Mouse (Mus musculus): ENCODE results near the gene Pofut2. TPM values are rescaled to one million over a fixed set of nuclear protein-coding genes. Genes with fewer than 3 reads are reported as not detected.
A peak's percentile ranks its signal among the peaks of the same experiment; 100 is the strongest.

Gene Pofut2
- polyA plus RNA-seq, 1 experiment from 2014 or later, result 59.2 TPM

DNA sequence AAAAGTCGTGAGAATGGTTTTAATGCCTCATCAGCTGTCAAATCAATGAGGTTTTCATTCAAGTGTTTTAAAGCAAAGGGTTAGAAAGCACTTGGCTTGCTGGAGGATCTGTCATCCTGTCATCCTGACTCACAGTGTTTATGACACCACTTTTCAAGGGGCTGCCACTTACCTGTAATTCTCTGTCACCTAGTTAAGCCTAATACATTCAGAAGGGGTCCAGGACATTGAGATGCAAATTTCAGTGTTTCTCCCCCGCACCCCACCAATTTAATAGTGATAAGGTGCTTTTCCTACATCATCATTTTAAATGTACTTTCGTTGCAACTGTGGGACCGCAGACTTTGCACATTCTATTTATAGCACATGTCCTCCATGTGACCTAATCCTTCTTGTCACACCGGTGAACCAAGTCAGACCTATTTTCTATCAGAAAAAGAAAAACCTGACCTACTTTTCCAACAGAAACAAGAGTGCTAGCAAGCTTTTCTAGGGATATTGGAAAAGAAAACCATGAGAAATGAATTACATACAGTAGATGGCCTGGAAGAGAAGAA is 29.7 kb downstream of the Pofut2 start:
- H3K36me3 ChIP-seq (replicated peaks), result no peaks in the 10 kb centered on the region
- H3K27me3 ChIP-seq (replicated peaks), result no peaks in the 10 kb centered on the region
- H3K4me2 ChIP-seq, result no peak overlapping the region
- peak overlapping the region; percentile 50 for H3K27ac ChIP-seq
- H3K9ac ChIP-seq, result no peak overlapping the region
- 64% methylated on average over 5 of the region's 5 CpGs for whole genome bisulfite sequencing
- no peaks in the 10 kb centered on the region for H3K4me1 ChIP-seq
- H3K4me3 ChIP-seq, result no peak overlapping the region
- ATAC-seq (replicated peaks), result no peak
- no peaks in the 10 kb centered on the region for H3K9me3 ChIP-seq

DNA sequence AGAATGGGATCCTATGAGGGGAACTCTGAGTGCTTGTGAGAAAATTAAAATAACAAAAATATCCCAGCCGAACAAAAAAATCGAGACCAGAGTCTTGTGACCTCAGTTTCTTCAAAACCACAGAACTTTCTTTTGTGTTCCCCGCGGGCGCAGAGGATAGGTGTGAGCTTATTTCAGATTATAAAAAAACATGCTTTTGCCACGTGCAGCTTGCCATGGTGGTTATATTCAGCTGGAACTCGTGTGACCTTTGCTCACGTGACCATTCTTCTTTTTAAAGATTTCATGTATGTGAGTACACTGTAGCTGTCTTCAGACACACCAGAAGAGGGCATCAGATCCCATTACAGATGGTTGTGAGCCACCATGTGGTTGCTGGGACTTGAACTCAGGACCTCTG is 30.5 kb downstream of the Pofut2 start:
- Histone ChIP-seq H3K27ac (peak overlapping the region; percentile 50; the same call in 1 of the 2 replicates), H3K27me3 (replicated peaks) (no peaks in the 10 kb centered on the region)

DNA sequence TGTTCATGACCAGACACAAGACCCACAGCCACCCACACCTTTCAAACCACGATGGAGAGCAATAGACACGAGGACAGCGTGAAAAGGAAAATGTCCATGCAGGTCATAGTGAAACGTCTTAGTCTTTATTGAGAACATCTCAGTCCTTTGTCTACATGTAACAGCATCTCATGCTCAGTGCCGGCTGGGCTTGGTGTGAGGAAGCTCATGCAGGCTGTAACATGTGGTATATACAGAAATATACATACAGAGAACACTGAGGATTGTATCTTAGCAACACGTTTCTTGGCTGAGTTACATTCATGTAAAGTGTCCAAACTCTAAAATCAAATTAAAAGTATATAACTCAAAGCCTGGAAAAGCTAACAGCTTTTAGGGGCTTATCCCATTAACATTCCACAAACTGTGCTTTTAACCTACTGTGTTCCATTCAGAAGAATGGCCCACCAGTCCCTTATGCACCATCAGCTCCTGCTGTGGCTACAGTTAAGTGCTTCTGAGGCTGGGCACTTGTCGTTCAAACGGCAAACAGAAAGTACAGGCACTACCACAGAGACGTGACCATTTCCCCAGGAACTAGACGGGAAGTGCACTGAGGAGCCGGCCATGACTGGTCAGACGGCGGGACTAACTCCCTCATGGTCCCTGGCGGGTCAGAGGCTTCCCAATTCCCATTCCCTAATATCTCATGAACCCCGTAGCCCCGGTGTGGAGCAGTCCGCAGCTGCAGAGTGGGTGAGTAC is 31.8 kb downstream of the Pofut2 start:
- Histone ChIP-seq H3K4me2 (no peak overlapping the region), H3K27ac (no peak overlapping the region), H3K4me1 (no peaks in the 10 kb centered on the region), H3K9ac (no peak overlapping the region), H3K36me3 (replicated peaks) (peaks cover 11% of the 10 kb centered on the region; the same call in 1 of the 2 replicates), H3K27me3 (replicated peaks) (no peaks in the 10 kb centered on the region), H3K4me3 (no peak overlapping the region), H3K9me3 (no peaks in the 10 kb centered on the region)
- no peak for ATAC-seq (replicated peaks)
- 77% methylated on average over 17 of the region's 17 CpGs for WGBS

More for the DNA sequence above, 30.5 kb downstream of the Pofut2 start:
- 91% methylated on average over 8 of the region's 8 CpGs for WGBS
- Histone ChIP-seq H3K4me2 (no peak overlapping the region), H3K9me3 (no peaks in the 10 kb centered on the region), H3K9ac (no peak overlapping the region), H3K4me1 (no peaks in the 10 kb centered on the region), H3K4me3 (no peak overlapping the region), H3K36me3 (replicated peaks) (peaks cover 3% of the 10 kb centered on the region; the same call in 1 of the 2 replicates)
- no peak for ATAC-seq (replicated peaks)

GRCm38 (mm10) chr10:77294691-77295090 is 35.7 kb downstream of the Pofut2 start:
- WGBS, result 91% methylated on average over 12 of the region's 12 CpGs
- no peak overlapping the region for H3K4me3 ChIP-seq
- ATAC-seq (replicated peaks), result no peak

DNA sequence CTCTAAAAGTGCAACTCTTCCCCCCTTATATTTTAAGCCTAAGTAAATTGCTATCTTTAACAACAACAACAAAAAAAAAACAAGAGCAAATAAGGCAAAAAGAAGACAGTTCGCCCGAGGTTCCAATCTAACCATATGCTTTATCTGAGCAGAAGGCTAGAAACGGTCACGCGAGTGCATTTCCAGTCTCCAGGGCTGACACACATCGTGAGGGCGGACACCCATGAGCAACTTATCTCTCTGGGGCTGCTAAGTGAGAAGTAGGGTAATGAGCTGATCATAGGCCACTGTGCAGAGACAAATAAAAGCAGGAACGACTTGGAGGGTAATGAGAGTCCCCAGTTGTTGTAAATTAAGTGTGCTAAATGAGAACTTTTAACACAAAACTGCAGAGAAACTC is 39.6 kb downstream of the Pofut2 start:
- H3K36me3 ChIP-seq (replicated peaks), result peaks cover 11% of the 10 kb centered on the region; the same call in 1 of the 2 replicates
- WGBS, result 89% methylated on average over 8 of the region's 8 CpGs
- no peak overlapping the region for H3K27ac ChIP-seq
- H3K9ac ChIP-seq, result no peak overlapping the region
- no peak overlapping the region for H3K4me2 ChIP-seq
- H3K9me3 ChIP-seq, result no peaks in the 10 kb centered on the region
- no peak overlapping the region for H3K4me3 ChIP-seq
- H3K27me3 ChIP-seq (replicated peaks), result no peaks in the 10 kb centered on the region
- H3K4me1 ChIP-seq, result no peaks in the 10 kb centered on the region
- no peak for ATAC-seq (replicated peaks)

More at GRCm38 (mm10) chr10:77294691-77295090, 35.7 kb downstream of the Pofut2 start:
- Histone ChIP-seq H3K4me1 (no peaks in the 10 kb centered on the region), H3K27ac (no peak overlapping the region), H3K9me3 (no peaks in the 10 kb centered on the region), H3K9ac (no peak overlapping the region), H3K36me3 (replicated peaks) (peaks cover 11% of the 10 kb centered on the region; the same call in 1 of the 2 replicates), H3K4me2 (no peak overlapping the region), H3K27me3 (replicated peaks) (no peaks in the 10 kb centered on the region)

GRCm38 (mm10) chr10:77299194-77299593 is 40.2 kb downstream of the Pofut2 start:
- Histone ChIP-seq H3K9me3 (no peaks in the 10 kb centered on the region), H3K27me3 (replicated peaks) (no peaks in the 10 kb centered on the region), H3K36me3 (replicated peaks) (peaks cover 11% of the 10 kb centered on the region; the same call in 1 of the 2 replicates), H3K4me1 (no peaks in the 10 kb centered on the region), H3K4me2 (no peak overlapping the region), H3K27ac (no peak overlapping the region), H3K9ac (no peak overlapping the region), H3K4me3 (no peak overlapping the region)
- no peak for ATAC-seq (replicated peaks)
- 87% methylated on average over 2 of the region's 2 CpGs for WGBS

DNA sequence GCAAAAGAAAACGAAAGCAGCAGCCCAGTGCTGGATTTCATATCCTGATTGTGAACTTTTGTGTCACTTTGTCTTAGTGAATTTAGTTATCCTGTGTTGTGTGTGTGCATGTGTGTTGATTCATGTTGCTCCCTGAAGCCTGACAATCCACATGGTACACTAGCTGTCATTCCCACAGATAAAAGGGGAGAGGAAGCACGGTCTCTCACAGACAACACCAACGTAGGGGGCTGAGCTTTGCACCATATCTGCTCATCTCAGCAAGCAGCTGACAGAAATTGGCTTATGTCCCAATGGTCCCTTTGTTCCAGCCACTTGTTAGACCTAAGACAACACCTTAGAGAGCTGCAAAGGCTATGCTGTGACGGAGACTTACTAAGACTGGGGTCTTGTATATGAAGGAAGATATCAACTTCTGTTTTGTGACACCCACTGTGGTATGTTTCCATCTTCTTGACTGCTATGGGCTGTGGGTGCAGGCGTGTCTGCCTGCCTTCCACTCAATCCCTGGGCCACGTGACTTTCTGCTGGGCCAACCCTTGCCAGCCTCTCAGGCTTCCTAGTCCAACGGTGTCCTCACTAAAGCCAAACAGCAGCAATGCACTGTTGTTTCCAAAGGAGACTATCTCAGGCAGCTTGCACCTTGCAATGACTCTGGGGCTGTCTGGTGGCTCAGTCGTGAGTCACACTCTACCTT is 41.4 kb downstream of the Pofut2 start:
- Histone ChIP-seq H3K36me3 (replicated peaks) (0 out of 2 replicates have a peak, but pooled peaks cover 3% of the 10 kb centered on the region), H3K4me1 (peaks cover 11% of the 10 kb centered on the region), H3K27me3 (replicated peaks) (no peaks in the 10 kb centered on the region), H3K4me3 (no peak overlapping the region), H3K9ac (no peak overlapping the region), H3K27ac (no peak overlapping the region), H3K4me2 (no peak overlapping the region), H3K9me3 (no peaks in the 10 kb centered on the region)
- no peak for ATAC-seq (replicated peaks)
- WGBS, result 87% methylated on average over 8 of the region's 8 CpGs

GRCm38 (mm10) chr10:77300934-77301297 is 41.9 kb downstream of the Pofut2 start:
- 82% methylated on average over 4 of the region's 4 CpGs for WGBS
- ATAC-seq (replicated peaks), result no peak
- H3K9ac ChIP-seq, result no peak overlapping the region

DNA sequence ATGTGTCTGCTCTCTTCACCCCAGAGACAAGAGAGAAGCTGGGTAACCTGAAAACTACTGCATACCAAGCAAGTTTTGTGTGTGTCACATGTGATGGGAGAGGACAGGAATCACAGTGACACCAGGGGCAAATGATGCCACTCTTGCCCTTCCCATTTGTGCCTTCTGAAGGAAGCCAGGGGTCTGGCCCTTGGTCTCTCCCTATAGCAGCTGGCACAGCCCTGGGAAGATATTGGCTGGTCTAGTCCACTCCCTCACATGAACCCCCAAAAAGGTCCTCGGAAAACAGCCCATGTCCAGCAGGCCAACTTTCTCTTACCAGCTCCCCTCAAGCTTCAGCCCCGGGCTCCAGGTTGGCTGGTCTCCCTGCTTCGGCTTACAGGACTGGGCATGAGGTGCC is 45.3 kb downstream of the Pofut2 start:
- no peak overlapping the region for H3K4me2 ChIP-seq
- H3K9ac ChIP-seq, result no peak overlapping the region
- no peak overlapping the region for H3K4me3 ChIP-seq
- H3K36me3 ChIP-seq (replicated peaks), result no peaks in the 10 kb centered on the region
- 68% methylated on average over 3 of the region's 3 CpGs for WGBS
- H3K4me1 ChIP-seq, result peaks cover 14% of the 10 kb centered on the region
- no peak overlapping the region for H3K27ac ChIP-seq
- H3K9me3 ChIP-seq, result no peaks in the 10 kb centered on the region
- no peaks in the 10 kb centered on the region for H3K27me3 ChIP-seq (replicated peaks)
- ATAC-seq (replicated peaks), result no peak; the same call in 1 of the 2 replicates

More at GRCm38 (mm10) chr10:77300934-77301297, 41.9 kb downstream of the Pofut2 start:
- no peaks in the 10 kb centered on the region for H3K27me3 ChIP-seq (replicated peaks)
- H3K9me3 ChIP-seq, result no peaks in the 10 kb centered on the region
- no peak overlapping the region for H3K4me3 ChIP-seq
- H3K36me3 ChIP-seq (replicated peaks), result no peaks in the 10 kb centered on the region
- H3K4me2 ChIP-seq, result no peak overlapping the region
- peaks cover 14% of the 10 kb centered on the region for H3K4me1 ChIP-seq
- no peak overlapping the region for H3K27ac ChIP-seq

DNA sequence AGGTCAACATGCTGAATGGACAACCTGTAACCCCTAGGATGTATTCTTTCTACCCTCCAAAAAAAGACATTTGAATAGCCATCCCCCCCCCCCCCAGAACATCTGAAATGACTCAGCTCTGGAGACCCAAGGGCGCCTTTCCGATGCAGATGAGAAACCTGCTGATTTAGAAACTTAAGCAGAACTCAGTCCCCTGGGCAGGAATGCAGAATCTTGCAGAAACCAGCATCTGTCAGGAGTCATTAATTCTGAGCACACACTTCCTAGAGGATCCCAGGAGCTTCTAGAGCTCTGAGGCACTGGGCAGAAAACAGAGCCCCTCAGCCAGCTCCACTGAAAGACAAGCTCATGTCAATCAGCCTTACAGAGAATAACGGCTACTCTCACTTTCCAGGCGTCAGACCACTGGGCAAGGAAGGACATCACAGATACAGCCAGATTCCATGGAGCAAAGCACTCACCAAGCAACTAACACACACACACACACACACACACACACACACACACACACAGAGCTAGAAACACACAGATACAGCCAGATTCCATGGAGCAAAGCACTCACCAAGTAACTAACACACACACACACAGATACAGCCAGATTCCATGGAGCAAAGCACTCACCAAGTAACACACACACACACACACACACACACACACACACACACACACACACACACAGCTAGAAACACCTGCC is 46.0 kb downstream of the Pofut2 start:
- Histone ChIP-seq H3K4me2 (no peak overlapping the region), H3K9ac (no peak overlapping the region), H3K27ac (peak overlapping the region; percentile 62), H3K4me3 (no peak overlapping the region), H3K9me3 (no peaks in the 10 kb centered on the region), H3K27me3 (replicated peaks) (no peaks in the 10 kb centered on the region), H3K4me1 (peaks cover 14% of the 10 kb centered on the region), H3K36me3 (replicated peaks) (no peaks in the 10 kb centered on the region)
- peak; percentile 75; the same call in 1 of the 2 replicates for ATAC-seq (replicated peaks)
- WGBS, result 15% methylated on average over 4 of the region's 4 CpGs

DNA sequence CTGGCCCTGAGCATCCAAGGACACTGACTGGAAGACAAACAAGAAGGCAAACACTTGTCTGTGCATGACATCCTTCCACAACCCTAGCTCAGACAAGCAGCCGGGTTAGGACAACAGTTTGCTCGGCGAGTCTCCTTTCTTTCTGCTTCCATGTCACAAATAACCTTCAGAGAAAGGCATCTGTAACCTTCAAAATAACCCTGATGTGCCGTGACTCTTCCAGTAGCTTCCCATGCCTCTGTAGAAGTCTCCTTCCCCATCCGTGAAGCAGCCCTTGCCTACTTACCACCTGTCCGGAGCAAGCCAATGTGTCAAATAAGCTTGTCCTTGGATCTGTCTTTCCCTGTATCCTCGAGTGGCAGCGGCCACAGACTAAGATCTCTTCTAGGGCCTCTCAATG is 46.7 kb downstream of the Pofut2 start:
- Histone ChIP-seq H3K9ac (no peak overlapping the region), H3K4me3 (no peak overlapping the region), H3K4me2 (no peak overlapping the region), H3K27ac (no peak overlapping the region; the same call in 1 of the 2 replicates), H3K27me3 (replicated peaks) (no peaks in the 10 kb centered on the region), H3K36me3 (replicated peaks) (no peaks in the 10 kb centered on the region), H3K4me1 (peaks cover 14% of the 10 kb centered on the region), H3K9me3 (no peaks in the 10 kb centered on the region)
- 83% methylated on average over 8 of the region's 8 CpGs for WGBS
- no peak for ATAC-seq (replicated peaks)

DNA sequence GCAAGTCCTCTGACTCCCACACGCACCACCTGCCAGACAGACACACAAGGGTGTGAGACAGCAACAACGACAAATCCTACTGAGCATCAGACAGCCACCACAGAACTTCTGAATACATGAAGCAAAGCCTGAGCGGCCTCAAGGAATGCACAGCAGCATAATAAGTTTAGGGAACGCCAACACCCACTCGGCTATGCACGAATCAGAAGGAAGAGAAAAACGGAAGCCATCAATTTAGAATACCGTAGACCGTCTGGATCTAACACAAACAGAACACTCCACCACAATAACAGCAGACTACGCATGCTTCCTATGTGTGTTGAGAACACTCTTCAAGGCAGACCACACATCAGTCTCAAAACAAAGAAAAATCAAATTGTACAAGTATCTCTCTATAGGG is 50.0 kb downstream of the Pofut2 start:
- H3K36me3 ChIP-seq (replicated peaks), result no peaks in the 10 kb centered on the region
- 64% methylated on average over 10 of the region's 10 CpGs for WGBS
- H3K9ac ChIP-seq, result no peak overlapping the region
- ATAC-seq (replicated peaks), result no peak
- no peaks in the 10 kb centered on the region for H3K27me3 ChIP-seq (replicated peaks)
- H3K9me3 ChIP-seq, result no peaks in the 10 kb centered on the region
- H3K4me1 ChIP-seq, result peaks cover 14% of the 10 kb centered on the region
- H3K4me2 ChIP-seq, result no peak overlapping the region
- no peak overlapping the region for H3K4me3 ChIP-seq
- H3K27ac ChIP-seq, result no peak overlapping the region

All from midbrain, embryonic 15.5 days (tissue).